Mouse (Mus musculus): ENCODE measurements around the gene Rrp36.

Rrp36 gene

GRCm38 (mm10) chr17:46685913-46686312 lies 11.8 kb upstream of the Rrp36 start:
- DNase-seq (ENCODE audit: low spot score), result no peak

DNA sequence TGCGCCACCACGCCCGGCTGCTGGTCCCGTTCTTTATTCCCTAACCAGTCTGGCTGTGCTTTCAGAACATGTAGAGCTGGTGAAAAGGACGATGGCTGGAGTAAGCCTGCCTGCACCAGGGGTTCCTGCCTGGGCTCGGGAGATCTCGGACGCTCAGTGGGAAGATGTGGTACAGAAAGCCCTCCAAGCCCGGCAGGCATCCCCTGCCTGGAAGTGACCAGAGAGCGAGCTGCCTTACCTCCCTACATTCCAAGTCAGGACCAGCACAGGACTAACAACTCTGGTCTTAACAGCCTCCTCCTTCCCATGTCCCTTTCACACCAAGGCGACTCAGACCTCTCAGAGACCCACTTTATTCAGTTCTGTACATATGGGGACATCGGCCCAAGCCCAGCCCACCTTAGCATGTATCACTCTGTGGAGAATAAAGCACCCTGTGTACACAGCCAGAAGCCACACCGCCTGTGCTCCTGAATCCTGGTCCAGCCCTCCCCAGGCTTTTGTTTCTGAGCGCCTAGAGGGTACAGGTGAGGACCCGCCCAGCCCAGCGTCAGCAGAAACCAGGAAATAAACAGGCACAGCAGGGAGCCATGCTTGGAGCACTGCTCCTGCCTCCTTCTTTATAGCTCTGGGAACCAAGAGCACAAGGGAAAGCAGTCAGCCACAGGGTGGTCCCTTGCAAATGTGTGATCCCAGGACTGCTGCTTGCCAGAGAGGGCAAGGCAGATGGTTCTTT lies 8.7 kb upstream of the Rrp36 start:
- no peak for DNase-seq (ENCODE audit: low spot score)

DNA sequence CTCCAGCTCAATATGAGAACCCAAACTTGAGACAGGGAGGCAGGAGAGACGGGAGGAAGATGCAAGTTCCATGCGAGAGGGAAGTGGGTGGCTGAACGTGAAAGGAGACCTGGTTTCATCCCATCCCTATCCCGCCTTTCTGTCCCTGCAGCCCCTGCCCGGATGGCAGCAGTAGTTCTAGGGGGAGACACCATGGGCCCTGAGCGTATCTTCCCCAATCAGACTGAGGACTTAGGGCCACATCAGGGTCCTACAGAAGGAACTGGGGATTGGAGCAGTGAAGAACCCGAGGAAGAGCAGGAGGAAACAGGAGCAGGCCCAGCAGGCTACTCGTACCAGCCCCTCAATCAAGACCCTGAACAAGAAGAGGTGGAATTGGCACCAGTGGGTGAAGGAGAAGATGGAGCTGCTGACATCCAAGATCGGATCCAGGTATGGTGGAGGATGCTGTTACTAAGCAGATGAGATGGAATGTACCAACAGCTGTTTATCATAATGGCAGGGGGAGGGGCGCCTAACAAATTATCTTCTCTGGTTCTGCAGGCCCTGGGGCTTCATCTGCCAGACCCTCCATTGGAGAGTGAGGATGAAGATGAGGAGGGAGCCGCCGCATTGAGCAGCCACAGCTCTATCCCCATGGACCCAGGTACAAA lies 7.4 kb upstream of the Rrp36 start:
- no peak for DNase-seq (ENCODE audit: low spot score)

DNA sequence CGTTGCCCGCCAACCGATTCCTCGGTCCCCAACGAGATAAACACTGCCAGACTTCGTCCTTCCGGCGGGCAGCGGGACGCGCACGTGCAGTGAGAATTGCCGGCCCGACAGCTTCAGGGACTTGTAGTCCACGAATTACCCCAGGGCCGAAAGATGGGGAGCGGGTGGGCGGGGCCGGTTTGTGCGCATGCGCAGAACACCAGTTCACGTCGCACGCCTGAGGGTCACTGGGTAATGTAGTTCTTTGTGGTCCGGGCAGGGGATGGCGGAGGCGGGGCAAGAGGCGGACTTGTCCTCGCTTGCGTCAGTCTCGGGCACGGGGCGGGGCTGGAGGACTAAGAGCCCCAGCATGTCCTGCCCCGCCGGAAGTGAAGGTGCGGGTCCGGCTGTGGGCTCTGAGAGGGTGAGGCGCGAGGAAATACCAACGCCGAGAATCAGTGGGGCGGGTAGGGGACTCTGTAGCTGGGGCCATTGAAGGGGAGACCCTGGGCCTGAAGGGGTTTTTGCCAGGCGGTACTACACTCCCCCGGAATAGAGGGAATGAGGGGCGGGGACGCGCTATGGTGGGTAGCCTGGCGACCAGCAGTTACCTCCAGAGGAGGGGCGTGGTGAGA lies 6.7 kb upstream of the Rrp36 start, which contains the start of gene Klhdc3:
Gene Klhdc3 (minus strand): TSS at position 155 of the 614 bp plus-strand sequence.
- peak; percentile 97 for DNase-seq (ENCODE audit: low spot score)

- peak; percentile 55 for DNase-seq (ENCODE audit: low spot score)
Observed at GRCm38 (mm10) chr17:46679843-46680759, 5.9 kb upstream of the Rrp36 start.

- DNase-seq (ENCODE audit: low spot score), result no peak
Observed at GRCm38 (mm10) chr17:46678911-46679310, 4.8 kb upstream of the Rrp36 start.

- DNase-seq (ENCODE audit: low spot score), result no peak
Observed at GRCm38 (mm10) chr17:46678416-46678815, 4.3 kb upstream of the Rrp36 start, which contains the start of gene Mea1. Gene Mea1, plus strand, starts transcription at chr17:46678793.

GRCm38 (mm10) chr17:46674530-46675283 lies 555 bp upstream of the Rrp36 start:
- DNase-seq (ENCODE audit: low spot score), result no peak

DNA sequence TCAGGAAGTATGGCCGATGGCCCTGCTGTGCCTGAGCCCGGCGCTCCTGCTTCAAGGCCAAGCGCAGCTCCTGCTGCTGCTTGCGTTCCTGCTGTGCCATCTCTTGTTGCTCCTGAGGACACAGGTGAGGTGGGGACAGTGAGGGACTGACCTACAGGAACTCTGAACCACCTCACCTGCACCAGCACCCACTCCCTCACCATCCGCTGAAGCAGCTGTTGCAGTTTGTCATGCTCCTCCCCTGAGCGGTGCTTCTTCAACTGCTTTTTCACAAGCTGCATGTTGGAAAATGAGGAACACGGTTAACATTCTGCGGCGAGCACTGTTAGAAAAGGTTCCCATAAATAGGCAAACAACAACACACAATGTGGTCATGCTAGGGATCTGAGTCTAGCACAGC lies 4.2 kb downstream of the Rrp36 start:
- no peak for DNase-seq (ENCODE audit: low spot score)

- no peak for DNase-seq (ENCODE audit: low spot score)
Observed at GRCm38 (mm10) chr17:46667712-46668111, 6.4 kb downstream of the Rrp36 start.

GRCm38 (mm10) chr17:46662730-46663129 lies 11.4 kb downstream of the Rrp36 start:
- no peak for DNase-seq (ENCODE audit: low spot score)

DNA sequence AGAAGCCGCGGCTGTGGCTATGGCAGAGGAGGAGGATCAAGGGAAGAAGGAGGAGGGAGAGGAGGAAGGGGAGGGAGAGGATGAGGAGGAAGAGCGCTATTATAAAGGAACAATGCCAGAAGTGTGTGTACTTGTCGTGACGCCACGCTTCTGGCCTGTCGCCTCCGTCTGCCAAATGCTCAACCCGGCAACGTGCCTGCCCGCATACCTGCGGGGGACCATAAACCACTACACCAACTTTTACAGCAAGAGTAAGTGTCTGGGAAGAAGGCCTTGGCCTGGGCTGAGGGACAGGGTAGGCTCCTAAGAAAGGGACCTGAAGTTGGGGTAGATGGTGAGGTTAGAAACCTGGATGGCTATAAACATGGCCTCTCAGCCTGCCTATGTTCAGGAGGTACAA lies 12.2 kb downstream of the Rrp36 start:
- DNase-seq (ENCODE audit: low spot score), result no peak

- no peak for DNase-seq (ENCODE audit: low spot score)
Observed at GRCm38 (mm10) chr17:46661351-46661750, 12.8 kb downstream of the Rrp36 start.

DNA sequence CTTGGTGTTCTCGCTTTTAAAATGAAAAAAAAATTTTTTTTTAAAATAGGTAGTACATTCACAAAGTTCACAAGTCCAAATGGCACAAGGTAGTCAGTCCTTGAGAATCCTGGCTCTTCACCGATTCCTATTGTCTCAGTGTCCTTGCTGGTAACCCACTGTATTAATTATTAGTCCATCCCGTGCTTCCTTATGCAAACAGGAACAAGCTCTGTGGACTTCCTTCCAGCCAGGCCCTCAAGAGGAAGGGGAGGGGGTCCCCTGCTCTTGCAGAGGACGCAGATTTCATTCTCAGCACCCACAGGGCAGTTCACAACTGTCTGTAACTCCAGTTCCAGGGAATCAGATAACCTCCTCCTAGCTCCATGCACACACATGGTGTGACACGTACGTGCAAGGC lies 18.1 kb downstream of the Rrp36 start:
- DNase-seq (ENCODE audit: low spot score), result no peak

GRCm38 (mm10) chr17:46651755-46652547 lies 22.2 kb downstream of the Rrp36 start:
- DNase-seq (ENCODE audit: low spot score), result no peak

DNA sequence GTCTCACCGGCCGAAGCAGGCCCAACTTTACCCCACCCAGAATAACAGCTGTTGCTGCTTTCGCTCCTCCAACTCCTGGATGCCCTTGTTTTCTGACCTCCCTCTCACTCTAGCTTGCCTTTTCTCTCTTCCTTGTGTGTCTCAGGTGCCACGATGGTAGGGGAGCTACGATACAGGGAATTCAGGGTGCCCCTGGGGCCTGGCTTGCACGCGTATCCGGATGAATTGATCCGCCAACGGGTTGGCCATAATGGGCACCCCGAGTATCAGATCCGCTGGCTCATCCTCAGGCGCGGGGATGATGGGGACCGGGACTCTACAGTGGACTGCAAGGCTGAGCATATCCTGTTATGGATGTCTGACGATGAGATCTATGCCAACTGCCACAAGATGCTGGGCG lies 22.9 kb downstream of the Rrp36 start:
- DNase-seq (ENCODE audit: low spot score), result no peak

DNA sequence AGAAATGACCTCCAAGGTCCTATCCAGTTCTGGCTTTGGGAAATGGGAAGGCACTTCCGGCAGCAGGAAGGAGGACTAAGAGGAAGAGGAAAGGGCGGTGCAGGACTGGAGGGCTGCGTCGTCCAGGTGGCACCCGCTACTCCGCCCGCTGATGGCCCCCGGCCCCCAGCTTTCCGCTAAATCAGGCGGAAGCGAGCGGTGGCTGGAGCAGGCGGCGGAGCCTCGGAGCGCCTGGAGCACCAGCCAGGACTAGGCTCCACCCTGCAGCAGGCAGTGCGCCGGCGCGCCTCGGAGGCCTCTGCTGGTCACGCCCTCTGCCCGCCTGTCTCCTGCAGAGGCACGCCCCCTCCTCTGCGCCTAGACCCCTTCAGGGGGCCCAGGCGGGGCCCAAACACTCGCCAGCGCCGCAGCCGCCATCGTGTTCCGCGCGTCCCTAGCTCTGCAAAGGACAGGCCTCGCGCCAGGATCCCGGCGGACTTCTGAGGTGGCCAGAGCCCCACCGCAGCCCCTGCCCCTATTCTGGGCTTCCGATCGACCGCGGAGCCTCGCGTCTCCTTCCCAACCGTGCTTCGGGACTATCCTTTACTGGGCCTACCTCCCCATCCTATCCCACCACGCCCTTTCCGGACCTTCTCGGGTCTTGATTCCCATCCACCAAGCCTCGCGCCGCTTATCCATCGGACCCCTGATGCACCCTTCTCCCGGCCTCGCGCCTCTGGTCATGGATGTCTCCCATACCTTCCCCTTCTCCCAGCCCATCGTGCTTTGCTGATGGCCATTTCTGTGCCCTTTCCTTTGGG lies 23.7 kb downstream of the Rrp36 start, which contains the start of gene Cul7:
Gene Cul7 (plus strand): TSS at position 106 of the 800 bp plus-strand sequence.
- DNase-seq (ENCODE audit: low spot score), result peak; percentile 88

GRCm38 (mm10) chr17:46649811-46650210 lies 24.3 kb downstream of the Rrp36 start:
- no peak for DNase-seq (ENCODE audit: low spot score)

DNA sequence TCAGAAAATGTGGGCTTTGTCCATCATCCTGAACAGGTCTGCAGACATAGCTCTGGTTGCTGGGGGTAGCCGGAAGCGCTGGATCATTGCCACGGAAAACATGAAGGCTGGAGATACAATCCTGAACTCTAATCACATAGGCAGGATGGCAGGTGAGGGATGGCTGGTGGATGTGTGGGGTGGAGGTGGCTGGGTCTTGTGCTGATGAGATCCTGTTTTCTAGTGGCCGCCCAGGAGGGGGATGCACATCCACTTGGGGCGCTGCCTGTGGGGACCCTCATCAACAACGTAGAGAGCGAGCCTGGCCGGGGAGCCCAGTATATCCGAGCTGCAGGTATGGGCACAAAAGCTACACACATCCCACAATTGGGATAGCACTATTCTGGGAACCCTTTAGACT lies 25.7 kb downstream of the Rrp36 start:
- DNase-seq (ENCODE audit: low spot score), result no peak

- no peak for DNase-seq (ENCODE audit: low spot score)
Observed at GRCm38 (mm10) chr17:46647279-46647678, 26.9 kb downstream of the Rrp36 start.
